Mouse (Mus musculus): ENCODE results near the gene Cdc16. TPM values are rescaled to one million over a fixed set of nuclear protein-coding genes. Genes with fewer than 3 reads are reported as not detected.
"Not testable (repeated sequence)": the region's sequence is repeated elsewhere in the genome, so short reads cannot be mapped to it uniquely, and the experiment has no call there.

Cdc16 gene
- total RNA-seq (2021), result 10 to 100 TPM; 48.7 to 49.5 TPM

- DNase-seq (ENCODE audit: low spot score in 2 of 2), result peak; percentile 86 to 89
- intact Hi-C loops (cut with DNase I), result loop anchor here (2.0 to 10.0 kb wide), 2 partner anchors 78 to 342 kb away; no protein-coding TSS in a partner anchor
These were observed at the start of gene Cdc16 for GRCm38 (mm10) chr8:13756982-13757804. TSS of gene Cdc16 (plus strand) at chr8:13757676.

GRCm38 (mm10) chr8:13708514-13708913, 49.0 kb upstream of the Cdc16 start:
- DNase-seq (ENCODE audit: low spot score in 2 of 2), result no peak
- intact Hi-C loops (cut with DNase I), result no loop called here

- intact Hi-C loops (cut with DNase I), result no loop called here
These were observed 38.5 kb upstream of the Cdc16 start for GRCm38 (mm10) chr8:13718980-13719379.

GRCm38 (mm10) chr8:13725722-13726121, 31.8 kb upstream of the Cdc16 start:
- no peak for DNase-seq (ENCODE audit: low spot score in 2 of 2)
- intact Hi-C loops (cut with DNase I), result loop anchor here (5.0 kb wide), 1 partner anchor 173 kb away; no protein-coding TSS in a partner anchor

More at GRCm38 (mm10) chr8:13718980-13719379, 38.5 kb upstream of the Cdc16 start:
- no peak for DNase-seq (ENCODE audit: low spot score in 2 of 2)

- intact Hi-C loops (cut with DNase I), result loop anchor here (5.0 kb wide), 1 partner anchor 175 kb away; no protein-coding TSS in a partner anchor
- DNase-seq (ENCODE audit: low spot score in 2 of 2), result no peak
These were observed 29.9 kb upstream of the Cdc16 start for GRCm38 (mm10) chr8:13727469-13728094.

- peak; percentile 29 to 33 for DNase-seq (ENCODE audit: low spot score in 2 of 2)
- intact Hi-C loops (cut with DNase I), result loop anchor here (5.0 kb wide), 1 partner anchor 193 kb away; no protein-coding TSS in a partner anchor
These were observed 17.1 kb upstream of the Cdc16 start for GRCm38 (mm10) chr8:13740323-13740770.

- no peak for DNase-seq (ENCODE audit: low spot score in 2 of 2)
- intact Hi-C loops (cut with DNase I), result loop anchor here (5.0 kb wide), 1 partner anchor 194 kb away; no protein-coding TSS in a partner anchor
These were observed 16.5 kb upstream of the Cdc16 start for GRCm38 (mm10) chr8:13740817-13741613.

- intact Hi-C loops (cut with DNase I); DNase-seq (ENCODE audit: low spot score in 2 of 2): not testable (repeated sequence)
These were observed 11.3 kb upstream of the Cdc16 start for GRCm38 (mm10) chr8:13746212-13746611.

GRCm38 (mm10) chr8:13747626-13748025, 9.8 kb upstream of the Cdc16 start:
- DNase-seq (ENCODE audit: low spot score in 2 of 2), result no peak
- intact Hi-C loops (cut with DNase I), result no loop called here

GRCm38 (mm10) chr8:13753680-13754079, 3.8 kb upstream of the Cdc16 start:
- peak; percentile 33 to 42 for DNase-seq (ENCODE audit: low spot score in 2 of 2)
- intact Hi-C loops (cut with DNase I), result loop anchor here (1.0 to 10.0 kb wide), 2 partner anchors 202 to 339 kb away; no protein-coding TSS in a partner anchor

- intact Hi-C loops (cut with DNase I), result loop anchor here (2.0 to 10.0 kb wide), 2 partner anchors 78 to 342 kb away; no protein-coding TSS in a partner anchor
- no peak for DNase-seq (ENCODE audit: low spot score in 2 of 2)
These were observed 996 bp upstream of the Cdc16 start for GRCm38 (mm10) chr8:13756480-13756879.

- DNase-seq (ENCODE audit: low spot score in 2 of 2), result peak in 1 of 2 experiments; percentile 10
- intact Hi-C loops (cut with DNase I), result loop anchor here (2.0 to 10.0 kb wide), 2 partner anchors 79 to 343 kb away; no protein-coding TSS in a partner anchor
These were observed 590 bp downstream of the Cdc16 start for GRCm38 (mm10) chr8:13757805-13758727.

- DNase-seq (ENCODE audit: low spot score in 2 of 2), result no peak
- intact Hi-C loops (cut with DNase I), result no loop called here
These were observed 11.7 kb downstream of the Cdc16 start for GRCm38 (mm10) chr8:13769206-13769605.

- intact Hi-C loops (cut with DNase I), result no loop called here
These were observed 23.1 kb downstream of the Cdc16 start for GRCm38 (mm10) chr8:13780536-13780935.

GRCm38 (mm10) chr8:13785250-13785763, 27.8 kb downstream of the Cdc16 start, which contains the start of gene Upf3a:
TSS of gene Upf3a (plus strand) at chr8:13785615.
- intact Hi-C loops (cut with DNase I), result loop anchor here (5.0 kb wide), 1 partner anchor 102 kb away; no protein-coding TSS in a partner anchor
- DNase-seq (ENCODE audit: low spot score in 2 of 2), result peak; percentile 85 to 87

More at GRCm38 (mm10) chr8:13780536-13780935, 23.1 kb downstream of the Cdc16 start:
- DNase-seq (ENCODE audit: low spot score in 2 of 2), result no peak

GRCm38 (mm10) chr8:13785764-13786299, 28.4 kb downstream of the Cdc16 start:
- DNase-seq (ENCODE audit: low spot score in 2 of 2), result peak; percentile 93
- intact Hi-C loops (cut with DNase I), result loop anchor here (2.0 to 5.0 kb wide), 2 partner anchors 101 to 235 kb away; no protein-coding TSS in a partner anchor

- intact Hi-C loops (cut with DNase I), result loop anchor here (5.0 kb wide), 1 partner anchor 98 kb away; no protein-coding TSS in a partner anchor
- DNase-seq (ENCODE audit: low spot score in 2 of 2), result no peak
These were observed 32.1 kb downstream of the Cdc16 start for GRCm38 (mm10) chr8:13789606-13790005.
